Mouse (Mus musculus) heart, postnatal 25 days (tissue): ENCODE data around the gene Hist1h4m. TPM values are rescaled to one million over a fixed set of nuclear protein-coding genes. Genes with fewer than 3 reads are reported as not detected.
A peak's percentile ranks its signal among the peaks of the same experiment; 100 is the strongest.
"Not testable (repeated sequence)": the region's sequence is repeated elsewhere in the genome, so short reads cannot be mapped to it uniquely, and the experiment has no call there.

ENCODE experiments used
- DNase-seq: peaks from one replicate; pipeline ENCODE4 v3.0.0; 2022; ENCODE audit warnings: low spot score
- intact Hi-C: fragments of 180-260 bp; cut with DNase I; formaldehyde crosslinking; loops from one replicate; pipeline ENCODE4 v1.15.1; 2025
- total RNA-seq, 2 experiments: library from RNA; stranded (reverse); gene quantifications; 2 replicates each; pipeline ENCODE4 v1.2.3; 2021

The Hist1h4m gene
- total RNA-seq, 2 experiments from 2014 or later, result 55.1 to 84.9 TPM

GRCm38 (mm10) chr13:21803058-21803457, 8.5 kb upstream of the Hist1h4m start:
- DNase-seq, intact Hi-C loops: not testable (repeated sequence)

- intact Hi-C loops, DNase-seq: not testable (repeated sequence)
Measured at GRCm38 (mm10) chr13:21810073-21810472, 1.5 kb upstream of the Hist1h4m start, which contains the start of the genes Hist1h2bq and Hist1h2ao. Hist1h2bq (minus strand) TSS chr13:21810197. Hist1h2ao (plus strand) TSS chr13:21810465.

DNA sequence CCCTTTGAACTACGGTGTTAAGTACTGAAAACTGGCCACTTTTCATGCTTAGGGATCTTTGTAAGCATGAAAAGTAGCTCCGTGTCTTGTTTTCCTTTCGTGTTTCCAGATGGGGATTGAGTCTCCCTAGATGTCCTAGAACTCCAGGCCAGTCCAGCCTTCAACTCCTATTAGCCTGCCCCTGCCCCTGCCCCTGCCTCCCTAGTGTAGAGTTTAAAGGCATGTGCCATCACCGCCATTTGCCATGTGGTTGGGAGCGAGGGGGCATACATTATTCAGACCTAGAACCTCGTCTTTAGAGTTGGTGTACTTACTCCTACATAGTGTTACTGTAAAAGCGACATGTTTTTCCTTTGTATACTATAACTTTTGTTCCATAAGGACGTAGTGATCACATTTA, 472 bp upstream of the Hist1h4m start:
- DNase-seq, intact Hi-C loops: not testable (repeated sequence)

- intact Hi-C loops, DNase-seq: not testable (repeated sequence)
Measured at GRCm38 (mm10) chr13:21812092-21812491, 546 bp downstream of the Hist1h4m start.

DNA sequence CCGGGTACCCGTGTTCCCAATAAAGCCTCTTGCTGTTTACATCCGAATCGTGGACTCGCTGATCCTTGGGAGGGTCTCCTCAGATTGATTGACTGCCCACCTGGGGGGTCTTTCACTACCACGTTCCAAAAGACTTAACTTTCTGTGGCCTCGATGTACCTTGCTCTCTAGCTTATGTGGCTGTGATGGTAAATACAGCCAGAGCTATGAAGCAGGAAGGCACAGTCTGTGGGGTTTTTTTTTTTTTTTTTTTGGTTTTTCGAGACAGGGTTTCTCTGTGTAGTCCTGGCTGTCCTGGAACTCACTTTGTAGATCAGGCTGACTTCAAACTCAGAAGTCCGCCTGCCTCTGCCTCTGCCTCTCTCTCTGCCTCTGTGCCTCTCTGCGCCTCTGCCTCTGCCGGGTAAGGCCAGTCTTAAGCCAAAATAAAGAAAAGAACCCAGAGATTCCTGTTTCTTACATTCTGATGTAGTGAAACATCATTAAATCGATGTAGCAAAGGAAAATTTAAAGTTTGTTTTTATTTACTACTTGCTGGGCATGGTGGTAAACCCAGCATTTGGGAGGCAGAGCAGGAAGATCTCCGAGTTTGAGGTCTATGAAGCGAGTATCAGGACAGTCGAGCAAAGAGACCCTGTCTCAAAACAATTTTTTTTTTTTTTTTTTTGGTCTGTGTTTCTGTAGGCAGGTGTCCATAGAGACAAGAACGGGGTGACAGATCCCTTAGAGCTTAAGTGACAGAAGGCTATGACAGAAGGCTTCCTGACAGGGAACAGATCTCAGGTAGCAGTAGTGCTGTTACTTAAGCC, 8.7 kb downstream of the Hist1h4m start:
- not testable (repeated sequence) for DNase-seq
- intact Hi-C loops, result loop anchor here (10.0 kb wide), 2 partner anchors 225 to 1865 kb away; partner anchors contain the start of genes Hist1h2ac, Hist1h2ag, Hist1h2bc and Hist1h2bj

GRCm38 (mm10) chr13:21828511-21828910, 17.0 kb downstream of the Hist1h4m start:
- intact Hi-C loops, result loop anchor here (10.0 kb wide), 2 partner anchors 216 to 1856 kb away; partner anchors contain the start of genes Hist1h2ac, Hist1h2ag, Hist1h2bc and Hist1h2bj
- DNase-seq, result no peak

GRCm38 (mm10) chr13:21830344-21830743, 18.8 kb downstream of the Hist1h4m start:
- no peak for DNase-seq
- intact Hi-C loops, result loop anchor here (10.0 kb wide), 1 partner anchor 116 kb away; the partner anchor contains the start of genes Hist1h2ai, Hist1h2bl and Hist1h3h

GRCm38 (mm10) chr13:21831418-21832394, 20.2 kb downstream of the Hist1h4m start, which contains the start of gene Hist1h4n:
Hist1h4n (minus strand) TSS chr13:21832196.
- DNase-seq, result not testable (repeated sequence)
- intact Hi-C loops, result loop anchor here (10.0 kb wide), 1 partner anchor 117 kb away; the partner anchor contains the start of genes Hist1h2ai, Hist1h2bl and Hist1h3h

GRCm38 (mm10) chr13:21833461-21833860, 21.9 kb downstream of the Hist1h4m start, which contains the start of the genes Hist1h2ap and Hist1h2br:
Hist1h2ap (minus strand) TSS chr13:21833507.
Hist1h2br (plus strand) TSS chr13:21833743.
- intact Hi-C loops, result loop anchor here (10.0 kb wide), 1 partner anchor 119 kb away; the partner anchor contains the start of genes Hist1h2ai, Hist1h2bl and Hist1h3h
- not testable (repeated sequence) for DNase-seq

- DNase-seq, intact Hi-C loops: not testable (repeated sequence)
Measured at GRCm38 (mm10) chr13:21840508-21840907, 29.0 kb downstream of the Hist1h4m start.

GRCm38 (mm10) chr13:21846356-21846755, 34.8 kb downstream of the Hist1h4m start:
- DNase-seq, intact Hi-C loops: not testable (repeated sequence)

DNA sequence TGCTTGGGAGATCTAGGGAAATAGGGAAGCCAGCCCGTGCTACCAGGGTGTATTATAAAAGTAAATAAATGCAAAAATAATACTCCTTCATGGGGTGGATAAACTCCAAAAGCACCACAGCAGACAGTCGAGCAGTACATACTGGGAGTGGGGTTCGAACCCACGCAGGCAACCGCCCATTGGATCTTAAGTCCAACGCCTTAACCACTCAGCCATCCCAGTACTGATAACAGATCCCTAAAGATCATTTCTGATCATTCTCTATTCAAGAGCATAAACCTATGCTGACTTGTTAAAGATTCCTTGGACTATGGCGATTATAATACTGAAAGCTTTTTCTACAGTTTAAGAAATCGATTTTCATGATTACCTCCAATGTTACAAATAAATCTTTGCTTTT, 36.3 kb downstream of the Hist1h4m start:
- intact Hi-C loops, result no loop called here
- DNase-seq, result no peak

GRCm38 (mm10) chr13:21850696-21851095, 39.1 kb downstream of the Hist1h4m start:
- DNase-seq, result not testable (repeated sequence)
- intact Hi-C loops, result loop anchor here (10.0 kb wide), 2 partner anchors 64 to 174 kb away; no protein-coding TSS in a partner anchor

GRCm38 (mm10) chr13:21852215-21852945, 40.8 kb downstream of the Hist1h4m start:
- peak; percentile 8 for DNase-seq
- intact Hi-C loops, result loop anchor here (10.0 kb wide), 2 partner anchors 62 to 172 kb away; no protein-coding TSS in a partner anchor

GRCm38 (mm10) chr13:21855146-21855545, 43.6 kb downstream of the Hist1h4m start:
- intact Hi-C loops, result loop anchor here (10.0 kb wide), 2 partner anchors 60 to 170 kb away; no protein-coding TSS in a partner anchor
- DNase-seq, result peak; percentile 25

GRCm38 (mm10) chr13:21855698-21856162, 44.2 kb downstream of the Hist1h4m start:
- intact Hi-C loops, result loop anchor here (10.0 kb wide), 2 partner anchors 59 to 169 kb away; no protein-coding TSS in a partner anchor
- DNase-seq, result no peak

DNA sequence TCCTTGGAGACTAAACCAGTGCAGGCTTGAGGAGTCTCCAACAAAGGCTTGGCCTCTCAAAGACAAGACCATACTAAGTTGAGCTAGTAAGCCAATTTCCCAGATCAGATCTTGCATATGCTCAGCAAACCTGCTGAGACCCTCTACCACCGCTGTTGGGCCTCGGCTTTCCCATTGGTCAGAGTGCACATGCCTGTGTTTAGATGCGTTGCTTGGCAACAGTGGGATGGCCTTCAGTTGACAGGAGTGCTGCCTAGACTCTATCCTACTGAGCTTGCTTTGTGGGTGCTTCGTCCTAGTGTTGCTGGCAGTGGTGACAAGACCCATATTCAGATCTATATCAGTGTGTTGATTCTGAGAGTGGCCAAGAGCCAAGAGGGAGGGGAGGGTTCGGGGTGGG, 50.1 kb downstream of the Hist1h4m start:
- intact Hi-C loops, result no loop called here
- no peak for DNase-seq
